Mouse (Mus musculus): ENCODE data around the gene Spg7. TPM values are rescaled to one million over a fixed set of nuclear protein-coding genes. Genes with fewer than 3 reads are reported as not detected.

Gene Spg7
- 28.2 and 29.1 TPM in 2 replicates for polyA plus RNA-seq (2015; fragmentation: Nextera tagmentation; extraction: Ambion mirVana)

DNA sequence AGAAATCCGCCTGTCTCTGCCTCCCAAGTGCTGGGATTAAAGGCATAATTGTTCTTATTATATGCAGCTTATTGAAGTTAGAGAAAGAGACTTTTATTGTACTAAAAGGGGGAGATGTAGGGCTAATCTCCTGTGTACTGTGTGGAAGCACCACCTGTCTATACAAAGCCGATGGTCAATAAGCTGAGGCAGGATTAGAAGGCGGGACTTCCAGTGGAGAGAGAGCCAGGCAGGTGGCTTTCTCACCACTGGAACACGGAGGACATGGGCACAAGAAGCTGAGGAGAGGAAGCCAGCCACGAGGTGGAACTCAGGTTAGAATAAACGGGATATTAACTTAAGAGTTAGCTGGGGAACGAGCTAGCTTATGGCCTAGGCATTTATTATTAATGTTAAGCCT lies at the start of gene Spg7:
TSS of gene Spg7 (plus strand) at position 222 of the 400 bp plus-strand sequence.

DNA sequence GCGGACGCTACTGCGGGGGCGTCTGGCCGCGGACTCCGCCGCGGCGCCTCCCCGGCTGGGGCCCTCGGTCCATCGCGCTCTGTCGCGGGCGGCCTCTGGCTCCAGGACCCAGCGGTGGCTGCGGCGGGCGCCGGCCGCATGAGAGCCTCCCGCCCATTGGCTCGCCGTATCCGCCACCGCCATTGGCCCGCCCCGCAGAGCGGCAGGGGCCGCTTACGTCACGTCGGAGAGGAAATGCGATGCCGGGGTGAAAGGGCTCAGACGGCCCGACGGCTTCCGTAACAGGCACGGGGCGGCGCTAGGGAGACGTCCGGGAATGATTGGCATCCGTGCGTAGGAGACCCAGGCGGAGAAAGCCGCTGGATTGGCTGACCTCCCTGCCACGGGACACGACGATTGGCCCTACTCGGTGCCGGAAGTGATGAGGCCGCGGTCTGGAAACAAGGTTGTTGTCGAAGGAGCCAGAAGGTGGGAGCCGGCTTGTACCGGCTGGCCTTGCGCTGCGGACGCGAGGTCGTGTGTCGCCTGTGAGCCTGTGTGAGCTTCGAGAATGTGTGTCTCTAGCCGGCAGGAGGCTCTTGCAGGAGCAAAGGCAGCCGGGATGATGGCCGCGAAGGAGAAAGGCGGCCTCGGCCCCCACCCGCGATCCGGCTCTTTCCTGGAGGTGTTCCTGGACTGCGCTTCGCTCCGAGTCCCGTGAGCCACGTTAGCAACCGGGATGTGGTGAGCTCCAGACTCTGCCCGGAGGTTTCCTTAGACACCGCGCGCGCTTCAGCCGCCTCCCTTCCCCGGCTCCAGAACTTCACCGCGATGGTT lies 20.4 kb upstream of the Spg7 start, which contains the start of gene Ankrd11:
TSS of gene Ankrd11 (minus strand) at position 120 of the 816 bp plus-strand sequence.

DNA sequence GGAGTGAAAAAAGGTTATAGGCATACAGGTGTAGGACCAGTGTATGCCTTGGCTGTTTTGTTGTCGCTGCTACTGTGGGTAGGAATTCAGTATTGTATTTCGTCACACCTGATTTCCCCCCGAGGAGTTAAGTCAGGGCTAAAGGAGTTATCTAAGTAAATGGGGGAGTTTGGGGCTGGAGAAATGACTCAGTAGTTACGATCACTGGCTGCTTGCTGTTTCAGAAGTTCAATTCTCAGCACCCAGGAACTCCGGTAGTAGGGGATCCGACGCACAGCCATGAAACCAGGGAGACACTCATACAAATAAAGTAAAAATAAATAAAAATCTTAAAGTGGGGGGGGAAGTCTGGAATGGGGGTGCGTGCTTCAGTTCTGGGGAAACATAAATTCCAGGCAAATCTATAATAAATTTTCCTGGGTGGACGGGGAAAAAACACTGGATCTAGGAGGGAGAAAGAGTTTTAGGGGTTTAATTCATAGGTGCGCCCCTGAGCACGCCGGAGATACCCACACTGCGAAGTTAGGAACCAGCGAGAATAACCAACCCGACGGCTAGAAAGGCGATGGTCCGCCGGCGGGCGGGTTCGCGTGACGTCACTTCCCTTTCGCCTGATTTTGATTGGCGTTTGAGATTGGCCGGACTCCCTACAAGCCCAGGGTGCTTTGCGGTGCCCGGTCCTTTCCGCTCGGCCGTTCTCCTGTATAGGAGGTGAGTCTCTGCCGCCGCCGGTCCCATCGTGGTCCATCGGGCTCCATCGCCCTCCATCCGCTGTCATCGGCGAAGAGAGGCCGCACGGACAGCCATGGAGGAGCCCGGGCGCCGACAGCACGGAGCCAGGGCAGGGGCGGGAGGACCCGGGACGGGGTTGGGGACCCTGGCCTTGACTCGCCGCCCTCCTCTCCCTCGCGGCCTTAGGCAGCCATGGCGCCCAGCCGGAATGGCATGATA lies 39.3 kb downstream of the Spg7 start, which contains the start of gene Rpl13:
TSS of gene Rpl13 (plus strand) at position 616 of the 951 bp plus-strand sequence.

DNA sequence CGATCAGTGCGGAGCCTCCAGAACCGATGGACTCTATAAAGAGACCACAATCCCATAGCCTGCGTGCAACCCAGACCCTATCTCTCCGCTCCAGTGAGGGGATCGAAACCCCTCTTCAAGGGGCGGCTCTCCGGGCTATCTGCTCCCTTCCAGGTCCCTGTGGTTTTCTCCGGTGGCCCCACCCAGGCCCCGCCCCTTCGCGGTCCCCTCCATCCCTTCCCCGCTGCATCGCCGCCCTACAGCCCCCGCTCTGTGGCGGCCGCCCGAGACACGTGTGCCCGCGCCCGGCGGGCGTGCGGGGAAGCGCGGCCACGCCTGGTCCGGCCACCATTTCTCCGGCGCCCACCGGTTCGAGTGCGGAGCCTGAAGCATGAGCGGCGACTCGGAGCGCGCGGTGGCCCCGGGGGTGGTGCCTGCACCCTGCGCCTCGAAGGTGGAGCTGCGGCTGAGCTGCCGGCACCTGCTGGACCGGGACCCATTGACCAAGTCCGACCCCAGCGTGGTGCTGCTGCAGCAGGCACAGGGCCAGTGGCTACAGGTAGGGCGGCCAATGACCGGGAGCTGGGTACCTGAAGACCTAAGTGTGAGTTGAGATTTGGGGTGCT lies 54.5 kb downstream of the Spg7 start, which contains the start of gene Cpne7:
TSS of gene Cpne7 (plus strand) at position 248 of the 605 bp plus-strand sequence.

Other genes with a start within 250 kb of the Spg7 start
- gene Cdh15, start 215.0 kb upstream of the Spg7 start, polyA plus RNA-seq (2015; fragmentation: Nextera tagmentation; extraction: Ambion mirVana): not detected in 2 replicates
- 34.2 and 41.3 TPM in 2 replicates for gene Ankrd11, start 20.7 kb upstream of the Spg7 start, polyA plus RNA-seq (2015; fragmentation: Nextera tagmentation; extraction: Ambion mirVana)
- gene Rpl13, start 39.4 kb downstream of the Spg7 start, polyA plus RNA-seq (2015; fragmentation: Nextera tagmentation; extraction: Ambion mirVana): 1,348 and 1,461 TPM in 2 replicates
- 10.3 and 14.4 TPM in 2 replicates for gene Cpne7, start 54.4 kb downstream of the Spg7 start, polyA plus RNA-seq (2015; fragmentation: Nextera tagmentation; extraction: Ambion mirVana)
- 6.1 and 8.2 TPM in 2 replicates for gene Sult5a1, start 95.4 kb downstream of the Spg7 start, polyA plus RNA-seq (2015; fragmentation: Nextera tagmentation; extraction: Ambion mirVana)
- gene Dpep1, start 123.3 kb downstream of the Spg7 start, polyA plus RNA-seq (2015; fragmentation: Nextera tagmentation; extraction: Ambion mirVana): 8.9 and 10.5 TPM in 2 replicates
- gene Chmp1a, start 149.8 kb downstream of the Spg7 start, polyA plus RNA-seq (2015; fragmentation: Nextera tagmentation; extraction: Ambion mirVana): 85.5 and 99.0 TPM in 2 replicates
- gene Spata33, start 149.9 kb downstream of the Spg7 start, polyA plus RNA-seq (2015; fragmentation: Nextera tagmentation; extraction: Ambion mirVana): 0.33 and 0.43 TPM in 2 replicates
- 9.7 and 11.9 TPM in 2 replicates for gene Cdk10, start 161.9 kb downstream of the Spg7 start, polyA plus RNA-seq (2015; fragmentation: Nextera tagmentation; extraction: Ambion mirVana)
- 1.5 and 2.4 TPM in 2 replicates for gene Spata2l, start 173.3 kb downstream of the Spg7 start, polyA plus RNA-seq (2015; fragmentation: Nextera tagmentation; extraction: Ambion mirVana)
- gene Zfp276, start 191.3 kb downstream of the Spg7 start, polyA plus RNA-seq (2015; fragmentation: Nextera tagmentation; extraction: Ambion mirVana): 11.3 and 12.2 TPM in 2 replicates
- 7.9 and 10.9 TPM in 2 replicates for gene Vps9d1, start 191.4 kb downstream of the Spg7 start, polyA plus RNA-seq (2015; fragmentation: Nextera tagmentation; extraction: Ambion mirVana)

Data from spleen, postnatal 0 days (tissue).